Mouse (Mus musculus) forebrain, embryonic 14.5 days (tissue): ENCODE data around the gene Dnaic2. TPM values are rescaled to one million over a fixed set of nuclear protein-coding genes. Genes with fewer than 3 reads are reported as not detected.

ENCODE experiments used
- ATAC-seq: fragments of 200-750 bp; cut with Nextera tagmentation; 2 replicates; pipeline ENCODE4 v1.8.0; 2017; ENCODE audit warnings: mild to moderate bottlenecking, moderate library complexity
- DNase-seq: peaks from one replicate; pipeline ENCODE4 v3.0.0-alpha.2; 2015; ENCODE audit warnings: low spot score
- H3K27ac ChIP-seq: fragments of 300-500 bp; sonication (generic); 2 replicates; pipeline ENCODE4 v1.5.1; 2014; ENCODE audit warnings: low read depth, mild to moderate bottlenecking, control low read depth, low read length, moderate library complexity
- H3K27me3 ChIP-seq: fragments of 300-500 bp; sonication (generic); replicated peaks from 2 replicates; pipeline ENCODE4 v1.6.1; 2014; ENCODE audit warnings: low read length, control low read depth, mixed read lengths; ENCODE audit not compliant: control insufficient read depth, insufficient read depth
- H3K36me3 ChIP-seq: fragments of 300-500 bp; sonication (generic); 2 replicates; pipeline ENCODE4 v1.6.1; 2014; ENCODE audit warnings: low read length, control low read depth; ENCODE audit not compliant: control insufficient read depth, insufficient read depth
- H3K4me1 ChIP-seq: fragments of 300-500 bp; sonication (generic); 2 replicates; pipeline ENCODE4 v1.6.1; 2014; ENCODE audit warnings: antibody characterized with exemption, low read length, control low read depth; ENCODE audit not compliant: control insufficient read depth, insufficient read depth
- H3K4me2 ChIP-seq: fragments of 300-500 bp; sonication (generic); 2 replicates; pipeline ENCODE4 v1.6.1; 2014; ENCODE audit warnings: mild to moderate bottlenecking, control low read depth, low read length
- H3K4me3 ChIP-seq: fragments of 300-500 bp; sonication (generic); 2 replicates; pipeline ENCODE4 v1.5.1; 2014; ENCODE audit warnings: low read depth, low read length, control low read depth
- H3K9ac ChIP-seq: fragments of 300-500 bp; sonication (generic); 2 replicates; pipeline ENCODE4 v1.6.1; 2014; ENCODE audit warnings: mild to moderate bottlenecking, low read length, control low read depth, moderate library complexity
- H3K9me3 ChIP-seq: fragments of 300-500 bp; sonication (generic); replicated peaks from 2 replicates; pipeline ENCODE4 v1.6.1; 2016; ENCODE audit warnings: low read length, control low read depth, mixed read lengths; ENCODE audit not compliant: control insufficient read depth
- WGBS: fragments of 180-500 bp; shearing (Covaris S2); extraction: QIAGEN DNeasy Blood & Tissue Kit; methylation state at CpG from one replicate; pipeline ENCODE4 v1.1.7; 2014; 5-methylcytosine and 5-hydroxymethylcytosine counted together
- polyA plus RNA-seq: library from polyadenylated mRNA; unstranded; fragments of >200 nt; fragmentation: Nextera tagmentation; extraction: Ambion mirVana; gene quantifications from 2 replicates; pipeline ENCODE4 v1.2.1, GENCODE M21; 2014

The Dnaic2 gene
- polyA plus RNA-seq, 1 experiment from 2014 or later: 2.1 TPM

GRCm38 (mm10) chr11:114764820-114765818 is 37.9 kb downstream of the Dnaic2 start, which contains the start of gene Kif19a:
Gene Kif19a (plus strand): TSS chr11:114765388.
- 2% methylated on average over 50 of the region's 51 CpGs for WGBS
- DNase-seq: peak; percentile 61
- ATAC-seq: peak; percentile 60

GRCm38 (mm10) chr11:114769911-114770310 is 42.7 kb downstream of the Dnaic2 start:
- 37% methylated on average over 6 of the region's 6 CpGs for WGBS
- Histone ChIP-seq H3K4me3 (no peak overlapping the region), H3K9ac (no peak overlapping the region), H3K36me3 (no peaks in the 10 kb centered on the region), H3K9me3 (no peaks in the 10 kb centered on the region), H3K4me1 (no peaks in the 10 kb centered on the region; the same call in 1 of the 2 replicates), H3K4me2 (no peak overlapping the region), H3K27me3 (no peaks in the 10 kb centered on the region), H3K27ac (no peak overlapping the region)
- no peak for ATAC-seq
- no peak for DNase-seq

More at GRCm38 (mm10) chr11:114764820-114765818, 37.9 kb downstream of the Dnaic2 start, which contains the start of gene Kif19a:
- Histone ChIP-seq H3K4me2 (peak within 1 kb of the TSS; percentile 68), H3K27ac (no peak within 1 kb of the TSS), H3K4me3 (peak within 1 kb of the TSS; percentile 36), H3K9ac (peak within 1 kb of the TSS; percentile 36; the same call in 1 of the 2 replicates), H3K27me3 (0 out of 2 replicates have a peak, but pooled peaks cover 3% of the 10 kb centered on the region), H3K36me3 (no peaks in the 10 kb centered on the region), H3K9me3 (no peaks in the 10 kb centered on the region), H3K4me1 (no peaks in the 10 kb centered on the region; the same call in 1 of the 2 replicates)

GRCm38 (mm10) chr11:114771896-114772295 is 44.7 kb downstream of the Dnaic2 start:
- Histone ChIP-seq H3K4me3 (no peak overlapping the region), H3K9ac (no peak overlapping the region), H3K36me3 (no peaks in the 10 kb centered on the region), H3K27ac (no peak overlapping the region), H3K4me2 (no peak overlapping the region), H3K27me3 (no peaks in the 10 kb centered on the region), H3K9me3 (no peaks in the 10 kb centered on the region), H3K4me1 (no peaks in the 10 kb centered on the region)
- ATAC-seq (no peak), DNase-seq (no peak)
- 55% methylated on average over 2 of the region's 2 CpGs for WGBS

- Histone ChIP-seq H3K27ac (no peak overlapping the region), H3K4me1 (0 out of 2 replicates have a peak, but pooled peaks cover 4% of the 10 kb centered on the region), H3K27me3 (no peaks in the 10 kb centered on the region), H3K4me2 (no peak overlapping the region), H3K4me3 (no peak overlapping the region), H3K9ac (no peak overlapping the region), H3K9me3 (no peaks in the 10 kb centered on the region), H3K36me3 (no peaks in the 10 kb centered on the region)
- 53% methylated on average over 9 of the region's 9 CpGs for WGBS
- DNase-seq: no peak
- ATAC-seq: no peak
Measured at GRCm38 (mm10) chr11:114780076-114780475, 52.9 kb downstream of the Dnaic2 start.

GRCm38 (mm10) chr11:114785892-114786291 is 58.7 kb downstream of the Dnaic2 start:
- Histone ChIP-seq H3K36me3 (no peaks in the 10 kb centered on the region), H3K9me3 (no peaks in the 10 kb centered on the region), H3K9ac (peak overlapping the region; percentile 56), H3K4me3 (peak overlapping the region; percentile 27), H3K27ac (no peak overlapping the region), H3K4me1 (peaks cover 4% of the 10 kb centered on the region), H3K4me2 (peak overlapping the region; percentile 60), H3K27me3 (peaks cover 16% of the 10 kb centered on the region)
- peak; percentile 37 for DNase-seq
- 46% methylated on average over 10 of the region's 10 CpGs for WGBS
- ATAC-seq: no peak; the same call in 1 of the 2 replicates

- Histone ChIP-seq H3K27me3 (peaks cover 16% of the 10 kb centered on the region), H3K9ac (peak overlapping the region; percentile 56), H3K4me3 (peak overlapping the region; percentile 27), H3K4me2 (peak overlapping the region; percentile 60), H3K9me3 (no peaks in the 10 kb centered on the region), H3K27ac (no peak overlapping the region), H3K4me1 (peaks cover 5% of the 10 kb centered on the region), H3K36me3 (no peaks in the 10 kb centered on the region)
- WGBS: 1% methylated on average over 43 of the region's 43 CpGs
- peak; percentile 77 for ATAC-seq
- DNase-seq: peak; percentile 82
Measured at GRCm38 (mm10) chr11:114786326-114786725, 59.1 kb downstream of the Dnaic2 start.

- WGBS: 76% methylated on average over 3 of the region's 3 CpGs
- H3K27ac ChIP-seq: no peak overlapping the region
- peaks cover 16% of the 10 kb centered on the region for H3K27me3 ChIP-seq
- H3K4me1 ChIP-seq: peaks cover 13% of the 10 kb centered on the region
- no peak overlapping the region for H3K9ac ChIP-seq
- H3K4me3 ChIP-seq: no peak overlapping the region
- no peak overlapping the region for H3K4me2 ChIP-seq
- DNase-seq (no peak), ATAC-seq (no peak)
- no peaks in the 10 kb centered on the region for H3K9me3 ChIP-seq
- H3K36me3 ChIP-seq: no peaks in the 10 kb centered on the region
Measured at GRCm38 (mm10) chr11:114787611-114788010, 60.4 kb downstream of the Dnaic2 start.

GRCm38 (mm10) chr11:114789061-114789714 is 62.0 kb downstream of the Dnaic2 start:
- peaks cover 27% of the 10 kb centered on the region for H3K4me1 ChIP-seq
- H3K9me3 ChIP-seq: no peaks in the 10 kb centered on the region
- 0 out of 2 replicates have a peak overlapping the region, but pooled peaks have one; percentile 29 for H3K9ac ChIP-seq
- peak; percentile 61 for ATAC-seq
- H3K4me3 ChIP-seq: 0 out of 2 replicates have a peak overlapping the region, but pooled peaks have one; percentile 9
- H3K4me2 ChIP-seq: peak overlapping the region; percentile 42
- DNase-seq: peak; percentile 83
- H3K27me3 ChIP-seq: peaks cover 16% of the 10 kb centered on the region
- no peaks in the 10 kb centered on the region for H3K36me3 ChIP-seq
- no peak overlapping the region for H3K27ac ChIP-seq
- whole genome bisulfite sequencing: 15% methylated on average over 30 of the region's 30 CpGs
